Mouse (Mus musculus) 3134 (cell line): Measurements from ENCODE around the gene Sp140.
"Not testable (repeated sequence)": the region's sequence is repeated elsewhere in the genome, so short reads cannot be mapped to it uniquely, and the experiment has no call there.

Experiments used
- DNase-seq: peaks from one replicate; pipeline ENCODE4 v3.0.0-alpha.2; 2011; ENCODE audit warnings: low spot score; ENCODE audit not compliant: insufficient read length; ENCODE audit errors: extremely low read depth

The Sp140 gene

GRCm38 (mm10) chr1:85600078-85600477 lies at the start of gene Sp140:
Gene Sp140, plus strand, starts transcription at chr1:85600378.
- not testable (repeated sequence) for DNase-seq

- not testable (repeated sequence) for DNase-seq
Measured at GRCm38 (mm10) chr1:85555261-85555660, 44.9 kb upstream of the Sp140 start.

GRCm38 (mm10) chr1:85573554-85573953 lies 26.6 kb upstream of the Sp140 start:
- DNase-seq: not testable (repeated sequence)

GRCm38 (mm10) chr1:85575376-85575775 lies 24.8 kb upstream of the Sp140 start, which contains the start of gene G530012D18Rik:
Gene G530012D18Rik, plus strand, starts transcription at chr1:85575676.
- DNase-seq: not testable (repeated sequence)

- DNase-seq: not testable (repeated sequence)
Measured at GRCm38 (mm10) chr1:85578372-85579010, 21.7 kb upstream of the Sp140 start.

GRCm38 (mm10) chr1:85579199-85580147 lies 20.7 kb upstream of the Sp140 start:
- not testable (repeated sequence) for DNase-seq

GRCm38 (mm10) chr1:85580148-85580534 lies 20.0 kb upstream of the Sp140 start:
- DNase-seq: not testable (repeated sequence)

- DNase-seq: not testable (repeated sequence)
Measured at GRCm38 (mm10) chr1:85580578-85580977, 19.6 kb upstream of the Sp140 start.

GRCm38 (mm10) chr1:85581518-85581917 lies 18.7 kb upstream of the Sp140 start:
- DNase-seq: peak; percentile 8

GRCm38 (mm10) chr1:85588697-85589096 lies 11.5 kb upstream of the Sp140 start:
- not testable (repeated sequence) for DNase-seq

GRCm38 (mm10) chr1:85592526-85592925 lies 7.7 kb upstream of the Sp140 start:
- not testable (repeated sequence) for DNase-seq

- peak; percentile 38 for DNase-seq
Measured at GRCm38 (mm10) chr1:85598271-85599012, 1.7 kb upstream of the Sp140 start, which contains the start of gene Sp110. Gene Sp110, minus strand, starts transcription at chr1:85598817.

GRCm38 (mm10) chr1:85600794-85601193 lies 616 bp downstream of the Sp140 start:
- peak; percentile 44 for DNase-seq

GRCm38 (mm10) chr1:85604341-85604740 lies 4.2 kb downstream of the Sp140 start:
- DNase-seq: not testable (repeated sequence)

GRCm38 (mm10) chr1:85608361-85608760 lies 8.2 kb downstream of the Sp140 start:
- not testable (repeated sequence) for DNase-seq

GRCm38 (mm10) chr1:85610581-85610980 lies 10.4 kb downstream of the Sp140 start:
- not testable (repeated sequence) for DNase-seq

- not testable (repeated sequence) for DNase-seq
Measured at GRCm38 (mm10) chr1:85615096-85615495, 14.9 kb downstream of the Sp140 start.

- DNase-seq: not testable (repeated sequence)
Measured at GRCm38 (mm10) chr1:85615819-85616218, 15.6 kb downstream of the Sp140 start.

GRCm38 (mm10) chr1:85617161-85617560 lies 17.0 kb downstream of the Sp140 start:
- DNase-seq: not testable (repeated sequence)

- DNase-seq: not testable (repeated sequence)
Measured at GRCm38 (mm10) chr1:85618689-85619088, 18.5 kb downstream of the Sp140 start.
